Mouse (Mus musculus) liver, adult 2 months (tissue): ENCODE data around the gene St6galnac3.

Source experiments
- CTCF ChIP-seq: fragments of 200-500 bp; IDR thresholded peaks from 2 replicates; pipeline ENCODE4 v1.5.1; 2011; ENCODE audit warnings: low read depth, low read length, control low read depth
- POLR2A ChIP-seq: fragments of 200-500 bp; IDR thresholded peaks from 2 replicates; pipeline ENCODE4 v1.6.1; 2011; ENCODE audit warnings: low read length, control low read depth; ENCODE audit not compliant: insufficient read depth; ENCODE audit errors: extremely low read depth

GRCm38 (mm10) chr3:153538396-153538795, 186.6 kb downstream of the St6galnac3 start:
- TF ChIP-seq CTCF, result no peak
- TF ChIP-seq POLR2A, result no peak
